Mouse (Mus musculus): ENCODE measurements around the gene Adam22.

DNA sequence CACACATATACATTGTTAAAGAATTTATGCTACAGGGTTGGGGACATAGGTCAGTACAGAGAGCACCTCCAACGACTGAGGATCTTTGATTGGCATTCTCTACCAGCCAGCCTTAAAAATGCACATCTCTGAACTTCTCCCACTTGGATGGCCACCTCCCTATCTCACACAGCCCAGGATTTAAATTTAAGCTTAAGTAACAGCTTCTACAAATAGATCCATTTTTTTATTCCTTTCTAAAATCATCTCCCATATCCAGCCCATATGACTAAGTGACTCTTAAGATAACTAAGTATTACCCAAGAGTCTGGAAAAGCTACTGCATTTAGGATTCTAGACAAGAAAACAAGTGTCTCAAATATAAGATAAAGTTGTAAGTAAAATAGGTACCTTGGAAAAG, 140.9 kb downstream of the Adam22 start:
- TF ChIP-seq CTCF (IDR thresholded peaks at IDR 0.05; ENCODE audit: control insufficient read depth, insufficient read depth, insufficient replicate concordance, low read depth, low read length) (no peak), POLR2A (IDR thresholded peaks at IDR 0.05; ENCODE audit: control insufficient read depth, low read depth, low read length) (no peak)

Data from testis, adult 2 months (tissue).